ENCODE assay signal across 15 mouse cellular contexts in genomic region chr7:70796038-70796760, GRCm38 (mm10).
DNase-seq lines count a peak whose midpoint lies in the region; ATAC-seq lines count a peak whose summit lies in the region.
"Had no signal": no experiment of that assay in that cellular context is flagged by ENCODE, and none has a peak within 500 bp of the region (broad histone marks: within the 10 kb centered on the region; RNA-seq: fewer than 3 reads in every experiment).

No protein-coding gene starts in this region.

- peak; percentile 77 for DNase-seq in embryo, embryonic 10 days (ENCODE audit: low spot score)
- DNase-seq in embryo, embryonic 10.5 days (ENCODE audit: low spot score): peak; percentile 75
- DNase-seq in natural killer cell, adult 2 months (ENCODE audit: low spot score in 2 of 2): no peak
- DNase-seq in layer of hippocampus, postnatal 36 days: no peak
- DNase-seq: adrenal gland, postnatal 10 days; cerebellum, adult 18-20 months; gastrocnemius, adult 2 months; heart, adult 11 months; lung, adult 2 months had no signal

- ATAC-seq in kidney, embryonic 15.5 days (replicated peaks; ENCODE audit: low FRiP score): peak; percentile 92
- ATAC-seq in limb, embryonic 12.5 days (ENCODE audit: insufficient number of reproducible peaks, insufficient read depth, low FRiP score, low TSS enrichment, low read depth): peak; percentile 76; the same call in 1 of the 2 replicates
- ATAC-seq in hindbrain, embryonic 16.5 days: no peak
- ATAC-seq: forebrain, embryonic 13.5 days had no signal

- WGBS in kidney, embryonic 15.5 days: 9% methylated on average over 12 of the region's 12 CpGs
- 6% methylated on average over 12 of the region's 12 CpGs for WGBS in limb, embryonic 12.5 days
- WGBS in hindbrain, embryonic 16.5 days: 58% methylated on average over 12 of the region's 12 CpGs

- no peaks in the 10 kb centered on the region for H3K36me3 ChIP-seq in kidney, embryonic 15.5 days
- no peaks in the 10 kb centered on the region for H3K36me3 ChIP-seq in limb, embryonic 12.5 days
- no peaks in the 10 kb centered on the region for H3K36me3 ChIP-seq in hindbrain, embryonic 16.5 days (ENCODE audit: control insufficient read depth, insufficient read depth, low read length)
- H3K36me3 ChIP-seq: hindbrain, embryonic 12.5 days; limb, embryonic 15.5 days had no signal

- no peaks in the 10 kb centered on the region for H3K9me3 ChIP-seq in kidney, embryonic 15.5 days (replicated peaks)
- H3K9me3 ChIP-seq in limb, embryonic 12.5 days: no peaks in the 10 kb centered on the region
- no peaks in the 10 kb centered on the region for H3K9me3 ChIP-seq in hindbrain, embryonic 16.5 days (ENCODE audit: control insufficient read depth, low read length)
- H3K9me3 ChIP-seq: forebrain, embryonic 13.5 days; hindbrain, embryonic 12.5 days; limb, embryonic 15.5 days had no signal

- H3K4me2 ChIP-seq in kidney, embryonic 15.5 days: no peak overlapping the region
- H3K4me2 ChIP-seq in limb, embryonic 12.5 days: peak overlapping the region; percentile 26
- no peak overlapping the region for H3K4me2 ChIP-seq in hindbrain, embryonic 16.5 days (ENCODE audit: low read length)
- H3K4me2 ChIP-seq: forebrain, embryonic 13.5 days; hindbrain, embryonic 12.5 days; limb, embryonic 15.5 days had no signal

- H3K4me3 ChIP-seq in kidney, embryonic 15.5 days (replicated peaks): no peak overlapping the region
- H3K4me3 ChIP-seq in limb, embryonic 12.5 days (replicated peaks): no peak overlapping the region
- H3K4me3 ChIP-seq in hindbrain, embryonic 16.5 days (ENCODE audit: low read length): no peak overlapping the region
- H3K4me3 ChIP-seq: forebrain, embryonic 13.5 days; gastrocnemius, adult 2 months; hindbrain, embryonic 12.5 days; limb, embryonic 15.5 days had no signal

- peaks cover 9% of the 10 kb centered on the region; the same call in 1 of the 2 replicates for H3K4me1 ChIP-seq in kidney, embryonic 15.5 days
- H3K4me1 ChIP-seq in limb, embryonic 12.5 days (replicated peaks): peaks cover 13% of the 10 kb centered on the region
- no peaks in the 10 kb centered on the region for H3K4me1 ChIP-seq in hindbrain, embryonic 16.5 days (ENCODE audit: control insufficient read depth, insufficient read depth, low read depth, low read length)
- H3K4me1 ChIP-seq: forebrain, embryonic 13.5 days; hindbrain, embryonic 12.5 days; limb, embryonic 15.5 days had no signal

- H3K27me3 ChIP-seq in kidney, embryonic 15.5 days: no peaks in the 10 kb centered on the region
- H3K27me3 ChIP-seq in limb, embryonic 12.5 days: no peaks in the 10 kb centered on the region
- no peaks in the 10 kb centered on the region for H3K27me3 ChIP-seq in hindbrain, embryonic 16.5 days (replicated peaks; ENCODE audit: control insufficient read depth, insufficient read depth, low read length)
- H3K27me3 ChIP-seq: hindbrain, embryonic 12.5 days; limb, embryonic 15.5 days had no signal

- H3K9ac ChIP-seq in kidney, embryonic 15.5 days: no peak overlapping the region
- no peak overlapping the region for H3K9ac ChIP-seq in limb, embryonic 12.5 days (replicated peaks)
- H3K9ac ChIP-seq in hindbrain, embryonic 16.5 days (ENCODE audit: low read depth, low read length): no peak overlapping the region
- H3K9ac ChIP-seq: forebrain, embryonic 13.5 days; hindbrain, embryonic 12.5 days; limb, embryonic 15.5 days had no signal

- H3K27ac ChIP-seq in kidney, embryonic 15.5 days: peak overlapping the region; percentile 62; the same call in 1 of the 2 replicates
- no peak overlapping the region for H3K27ac ChIP-seq in limb, embryonic 12.5 days
- H3K27ac ChIP-seq in hindbrain, embryonic 16.5 days (ENCODE audit: low read depth, low read length): no peak overlapping the region
- H3K27ac ChIP-seq: forebrain, embryonic 13.5 days; gastrocnemius, adult 2 months; hindbrain, embryonic 12.5 days; limb, embryonic 15.5 days had no signal

Comparison
In these comparisons a context has a peak if more than half of its experiments do, and no peak if none do; other contexts are left out.
1. DNase-seq: peak in embryo, embryonic 10 days (single experiment) and embryo, embryonic 10.5 days (single experiment); none in natural killer cell, adult 2 months (0 of 2) and layer of hippocampus, postnatal 36 days (0 of 2).